Comparison of ENCODE assay signal across 8 mouse cellular contexts in genomic region chr17:31854770-31855596, GRCm38 (mm10). TPM values are rescaled to one million over a fixed set of nuclear protein-coding genes. Genes with fewer than 3 reads are reported as not detected.
A peak's percentile ranks its signal among the peaks of the same experiment; 100 is the strongest.
DNase-seq lines count a peak whose midpoint lies in the region; ATAC-seq and TF ChIP-seq lines count a peak whose summit lies in the region.

No protein-coding gene starts in this region.

- no peaks in the 10 kb centered on the region for H3K27me3 ChIP-seq in cerebellum, adult 2 months (ENCODE audit: control insufficient read depth, insufficient read depth, low read length)
- no peaks in the 10 kb centered on the region for H3K27me3 ChIP-seq in embryonic facial prominence, embryonic 13.5 days

- WGBS in cerebellum, adult 2 months = 1% methylated on average over 73 of the region's 73 CpGs
- WGBS in embryonic facial prominence, embryonic 13.5 days = under 1% methylated on average over 72 of the region's 73 CpGs

- H3K27ac ChIP-seq in cerebellum, adult 2 months (ENCODE audit: insufficient read depth, low read length) = no peak overlapping the region
- peak overlapping the region; percentile 55 for H3K27ac ChIP-seq in embryonic facial prominence, embryonic 13.5 days
- peak overlapping the region; percentile 93 for H3K27ac ChIP-seq in left cerebral cortex, adult 2 months

- peak overlapping the region; percentile 45 for H3K4me3 ChIP-seq in cerebellum, adult 2 months (replicated peaks; ENCODE audit: insufficient read depth, low read depth, low read length)
- peak overlapping the region; percentile 88 for H3K4me3 ChIP-seq in embryonic facial prominence, embryonic 13.5 days
- H3K4me3 ChIP-seq in left cerebral cortex, adult 2 months = peak overlapping the region; percentile 95

- TF ChIP-seq POLR2A in cerebellum, adult 2 months (IDR thresholded peaks at IDR 0.05; ENCODE audit: borderline replicate concordance, insufficient read depth, low read length) = no peak

- peak; percentile 21 for ATAC-seq in embryonic facial prominence, embryonic 13.5 days (ENCODE audit: insufficient number of reproducible peaks, insufficient read depth, low FRiP score, low TSS enrichment, low read depth)
- ATAC-seq in megakaryocyte progenitor cell, adult 5-6 weeks (replicated peaks; ENCODE audit: poor library complexity) = peak; percentile 13

- H3K36me3 ChIP-seq in embryonic facial prominence, embryonic 13.5 days = peaks cover 15% of the 10 kb centered on the region

- H3K4me2 ChIP-seq in embryonic facial prominence, embryonic 13.5 days = peak overlapping the region; percentile 94

- no peaks in the 10 kb centered on the region for H3K9me3 ChIP-seq in embryonic facial prominence, embryonic 13.5 days

- intact Hi-C loops in heart, postnatal 36 days (cut with DNase I) = loop anchor here (2.0 to 5.0 kb wide), 2 partner anchors 64 to 88 kb away; no protein-coding TSS in a partner anchor
- intact Hi-C loops in left cerebral cortex, adult 2 months (cut with DNase I) = loop anchor here (1.0 kb wide), 1 partner anchor 162 kb away; no protein-coding TSS in a partner anchor

- peak in 1 of 2 experiments; percentile 52 for DNase-seq in cerebellum, adult 2 months
- DNase-seq in cerebellum, adult 11 months = no peak
- peak; percentile 66 for DNase-seq in ZHBTc4 (ENCODE audit: low read depth, low spot score)
- DNase-seq in heart, postnatal 36 days = peak; percentile 58 to 71
- peak; percentile 39 to 46 for DNase-seq in left cerebral cortex, adult 2 months (ENCODE audit: extremely low spot score in 1 of 2, low spot score in 2 of 2)
- peak; percentile 50 to 81 for DNase-seq in spleen, postnatal 4 days (ENCODE audit: low spot score in 2 of 2)

- no peak for TF ChIP-seq CTCF in cerebellum, adult 2 months (IDR thresholded peaks at IDR 0.05; ENCODE audit: borderline replicate concordance, insufficient read depth, low read depth, low read length)
- TF ChIP-seq CTCF in left cerebral cortex, adult 2 months (IDR thresholded peaks at IDR 0.05) = no peak

- H3K4me1 ChIP-seq in cerebellum, adult 2 months (ENCODE audit: control insufficient read depth, insufficient read depth, low read length) = no peaks in the 10 kb centered on the region
- H3K4me1 ChIP-seq in embryonic facial prominence, embryonic 13.5 days = peaks cover 38% of the 10 kb centered on the region

- peak overlapping the region; percentile 89 for H3K9ac ChIP-seq in embryonic facial prominence, embryonic 13.5 days

RNA-seq across cellular contexts. Expression of gene Sik1, which starts 0.6 kb away (rescaled TPM):
- 5.0 and 5.2 TPM in 2 replicates for polyA plus RNA-seq in cerebellum, adult 2 months (2012; rRNA removed)
- 15.6 and 17.1 TPM in 2 replicates for polyA plus RNA-seq in embryonic facial prominence, embryonic 13.5 days (2015; fragmentation: Nextera tagmentation; extraction: Ambion mirVana)
- 10 to 100 TPM; 24.0 to 68.3 TPM for total RNA-seq in heart, postnatal 36 days (2021)
- total RNA-seq in left cerebral cortex, adult 2 months (2021) = 10 to 100 TPM; 24.5 to 39.5 TPM
- total RNA-seq in megakaryocyte progenitor cell, adult 5-6 weeks (2015) = 10.9 and 13.8 TPM in 2 replicates
- 11.5 and 15.1 TPM in 2 replicates for total RNA-seq in megakaryocyte progenitor cell, adult 5-6 weeks (2017)

Comparison
In these comparisons a context has a peak if more than half of its experiments do, and no peak if none do; other contexts are left out.
1. H3K4me3 ChIP-seq: peak in every context shown above with its lines; median percentile 95 in left cerebral cortex, adult 2 months; 88 in embryonic facial prominence, embryonic 13.5 days; 45 in cerebellum, adult 2 months.